Mouse (Mus musculus) midbrain, embryonic 16.5 days (tissue): ENCODE measurements at regions not wholly inside any gene's neighbourhood (a gene's known extent, or its start where the extent isn't known, plus 50 kb on each side); places are given as distances from the start of the nearest gene placed in this dataset.

Experiments
- ATAC-seq: fragments of 200-750 bp; cut with Nextera tagmentation; 2 replicates; pipeline ENCODE4 v1.8.0; 2017; ENCODE audit warnings: moderate TSS enrichment
- H3K27ac ChIP-seq: fragments of 300-500 bp; sonication (generic); 2 replicates; pipeline ENCODE4 v1.5.1; 2014; ENCODE audit warnings: mild to moderate bottlenecking, low read length, mixed read lengths
- H3K27me3 ChIP-seq: fragments of 300-500 bp; sonication (generic); 2 replicates; pipeline ENCODE4 v1.6.1; 2014; ENCODE audit warnings: low read depth, low read length, mixed read lengths; ENCODE audit not compliant: control insufficient read depth, insufficient read depth
- H3K36me3 ChIP-seq: fragments of 300-500 bp; sonication (generic); 2 replicates; pipeline ENCODE4 v1.6.1; 2014; ENCODE audit warnings: mild to moderate bottlenecking, low read length, moderate library complexity, mixed read lengths; ENCODE audit not compliant: control insufficient read depth, insufficient read depth
- H3K4me1 ChIP-seq: fragments of 300-500 bp; sonication (generic); 2 replicates; pipeline ENCODE4 v1.6.1; 2014; ENCODE audit warnings: mild to moderate bottlenecking, low read length, mixed read lengths; ENCODE audit not compliant: control insufficient read depth, insufficient read depth
- H3K4me2 ChIP-seq: fragments of 300-500 bp; sonication (generic); 2 replicates; pipeline ENCODE4 v1.6.1; 2014; ENCODE audit warnings: mild to moderate bottlenecking, low read length, mixed read lengths
- H3K4me3 ChIP-seq: fragments of 300-500 bp; sonication (generic); 2 replicates; pipeline ENCODE4 v1.5.1; 2014; ENCODE audit warnings: low read depth, mild to moderate bottlenecking, low read length, moderate library complexity, mixed read lengths
- H3K9ac ChIP-seq: fragments of 300-500 bp; sonication (generic); 2 replicates; pipeline ENCODE4 v1.6.1; 2014; ENCODE audit warnings: low read depth, low read length, mixed read lengths
- H3K9me3 ChIP-seq: fragments of 300-500 bp; sonication (generic); replicated peaks from 2 replicates; pipeline ENCODE4 v1.6.1; 2014; ENCODE audit warnings: mild to moderate bottlenecking, low read length, mixed read lengths; ENCODE audit not compliant: control insufficient read depth, poor library complexity, severe bottlenecking
- WGBS: fragments of 180-500 bp; shearing (Covaris S2); extraction: QIAGEN DNeasy Blood & Tissue Kit; methylation state at CpG from one replicate; pipeline ENCODE4 v1.1.7; 2014; 5-methylcytosine and 5-hydroxymethylcytosine counted together

GRCm38 (mm10) chr4:89082838-89083237 lies 54.1 kb upstream of the Mtap start:
- 90% methylated on average over 3 of the region's 3 CpGs for WGBS

GRCm38 (mm10) chr4:89078485-89078884 lies 58.4 kb upstream of the Mtap start:
- H3K4me1 ChIP-seq: no peaks in the 10 kb centered on the region; the same call in 1 of the 2 replicates
- 80% methylated on average over 9 of the region's 9 CpGs for WGBS
- no peaks in the 10 kb centered on the region for H3K27me3 ChIP-seq
- no peak for ATAC-seq
- no peak overlapping the region for H3K27ac ChIP-seq
- H3K9ac ChIP-seq: no peak overlapping the region
- H3K36me3 ChIP-seq: no peaks in the 10 kb centered on the region
- H3K4me2 ChIP-seq: no peak overlapping the region
- no peak overlapping the region for H3K4me3 ChIP-seq
- no peaks in the 10 kb centered on the region for H3K9me3 ChIP-seq

More at GRCm38 (mm10) chr4:89082838-89083237, 54.1 kb upstream of the Mtap start:
- Histone ChIP-seq H3K9me3 (no peaks in the 10 kb centered on the region), H3K27me3 (no peaks in the 10 kb centered on the region), H3K4me3 (no peak overlapping the region), H3K4me1 (no peaks in the 10 kb centered on the region), H3K36me3 (no peaks in the 10 kb centered on the region), H3K4me2 (no peak overlapping the region), H3K9ac (no peak overlapping the region), H3K27ac (no peak overlapping the region)
- ATAC-seq: no peak

- Histone ChIP-seq H3K4me3 (no peak overlapping the region), H3K4me2 (no peak overlapping the region), H3K27ac (no peak overlapping the region), H3K4me1 (no peaks in the 10 kb centered on the region; the same call in 1 of the 2 replicates), H3K27me3 (no peaks in the 10 kb centered on the region), H3K9ac (no peak overlapping the region), H3K36me3 (no peaks in the 10 kb centered on the region), H3K9me3 (no peaks in the 10 kb centered on the region)
- no peak for ATAC-seq
- WGBS: 40% methylated on average over 4 of the region's 4 CpGs
Measured at GRCm38 (mm10) chr4:89074705-89075104, 62.2 kb upstream of the Mtap start.

- H3K9me3 ChIP-seq: peaks cover 4% of the 10 kb centered on the region; the same call in 1 of the 2 replicates
- ATAC-seq: no peak
- H3K36me3 ChIP-seq: no peaks in the 10 kb centered on the region
- H3K4me3 ChIP-seq: no peak overlapping the region
- no peaks in the 10 kb centered on the region for H3K4me1 ChIP-seq
- no peak overlapping the region for H3K27ac ChIP-seq
- WGBS: 89% methylated on average over 2 of the region's 2 CpGs
- H3K9ac ChIP-seq: no peak overlapping the region
- H3K4me2 ChIP-seq: no peak overlapping the region
- H3K27me3 ChIP-seq: no peaks in the 10 kb centered on the region
Measured at GRCm38 (mm10) chr4:89070430-89070829, 66.5 kb upstream of the Mtap start.

GRCm38 (mm10) chr4:89064401-89064800 lies 72.5 kb upstream of the Mtap start:
- Histone ChIP-seq H3K9ac (no peak overlapping the region), H3K27ac (no peak overlapping the region), H3K9me3 (peaks cover 4% of the 10 kb centered on the region; the same call in 1 of the 2 replicates), H3K4me1 (no peaks in the 10 kb centered on the region), H3K4me3 (no peak overlapping the region), H3K27me3 (no peaks in the 10 kb centered on the region), H3K4me2 (no peak overlapping the region), H3K36me3 (no peaks in the 10 kb centered on the region)
- ATAC-seq: no peak
- WGBS: 53% methylated on average over 7 of the region's 7 CpGs

GRCm38 (mm10) chr4:89062384-89062783 lies 74.5 kb upstream of the Mtap start:
- no peaks in the 10 kb centered on the region for H3K9me3 ChIP-seq
- WGBS: 91% methylated on average over 1 of the region's 1 CpGs

GRCm38 (mm10) chr4:89061619-89062018 lies 75.3 kb upstream of the Mtap start:
- Histone ChIP-seq H3K27ac (no peak overlapping the region), H3K27me3 (no peaks in the 10 kb centered on the region), H3K36me3 (no peaks in the 10 kb centered on the region), H3K9me3 (no peaks in the 10 kb centered on the region), H3K4me1 (no peaks in the 10 kb centered on the region), H3K9ac (no peak overlapping the region), H3K4me2 (no peak overlapping the region), H3K4me3 (no peak overlapping the region)
- ATAC-seq: no peak
- 94% methylated on average over 4 of the region's 4 CpGs for WGBS

More at GRCm38 (mm10) chr4:89062384-89062783, 74.5 kb upstream of the Mtap start:
- no peak overlapping the region for H3K9ac ChIP-seq
- no peaks in the 10 kb centered on the region for H3K36me3 ChIP-seq
- no peaks in the 10 kb centered on the region for H3K27me3 ChIP-seq
- H3K4me3 ChIP-seq: no peak overlapping the region
- no peak overlapping the region for H3K4me2 ChIP-seq
- H3K4me1 ChIP-seq: no peaks in the 10 kb centered on the region
- no peak overlapping the region for H3K27ac ChIP-seq
- no peak for ATAC-seq

- no peak for ATAC-seq
- Histone ChIP-seq H3K4me3 (no peak overlapping the region), H3K9ac (no peak overlapping the region), H3K9me3 (no peaks in the 10 kb centered on the region), H3K36me3 (no peaks in the 10 kb centered on the region), H3K27ac (no peak overlapping the region), H3K4me2 (no peak overlapping the region), H3K27me3 (no peaks in the 10 kb centered on the region), H3K4me1 (no peaks in the 10 kb centered on the region)
Measured at GRCm38 (mm10) chr4:89057573-89057972, 79.3 kb upstream of the Mtap start.

GRCm38 (mm10) chr4:89057135-89057534 lies 79.8 kb upstream of the Mtap start:
- no peak overlapping the region for H3K4me2 ChIP-seq
- H3K9ac ChIP-seq: no peak overlapping the region
- H3K4me3 ChIP-seq: no peak overlapping the region
- no peak overlapping the region for H3K27ac ChIP-seq
- ATAC-seq: no peak
- WGBS: 57% methylated on average over 1 of the region's 1 CpGs
- H3K4me1 ChIP-seq: no peaks in the 10 kb centered on the region
- no peaks in the 10 kb centered on the region for H3K9me3 ChIP-seq
- no peaks in the 10 kb centered on the region for H3K27me3 ChIP-seq
- H3K36me3 ChIP-seq: no peaks in the 10 kb centered on the region
